Mouse (Mus musculus): Measurements from ENCODE around the gene Prr11.

- TF ChIP-seq ZC3H11A (IDR thresholded peaks at IDR 0.05; ENCODE audit: borderline replicate concordance, low read depth, low read length) (no peak), HCFC1 (IDR thresholded peaks at IDR 0.05; ENCODE audit: borderline replicate concordance, insufficient read depth, low read length) (no peak)
Measured at GRCm38 (mm10) chr11:87087142-87087541, 21.4 kb downstream of the Prr11 start.
